Mouse (Mus musculus): Measurements from ENCODE around the gene Hsd11b2.

DNA sequence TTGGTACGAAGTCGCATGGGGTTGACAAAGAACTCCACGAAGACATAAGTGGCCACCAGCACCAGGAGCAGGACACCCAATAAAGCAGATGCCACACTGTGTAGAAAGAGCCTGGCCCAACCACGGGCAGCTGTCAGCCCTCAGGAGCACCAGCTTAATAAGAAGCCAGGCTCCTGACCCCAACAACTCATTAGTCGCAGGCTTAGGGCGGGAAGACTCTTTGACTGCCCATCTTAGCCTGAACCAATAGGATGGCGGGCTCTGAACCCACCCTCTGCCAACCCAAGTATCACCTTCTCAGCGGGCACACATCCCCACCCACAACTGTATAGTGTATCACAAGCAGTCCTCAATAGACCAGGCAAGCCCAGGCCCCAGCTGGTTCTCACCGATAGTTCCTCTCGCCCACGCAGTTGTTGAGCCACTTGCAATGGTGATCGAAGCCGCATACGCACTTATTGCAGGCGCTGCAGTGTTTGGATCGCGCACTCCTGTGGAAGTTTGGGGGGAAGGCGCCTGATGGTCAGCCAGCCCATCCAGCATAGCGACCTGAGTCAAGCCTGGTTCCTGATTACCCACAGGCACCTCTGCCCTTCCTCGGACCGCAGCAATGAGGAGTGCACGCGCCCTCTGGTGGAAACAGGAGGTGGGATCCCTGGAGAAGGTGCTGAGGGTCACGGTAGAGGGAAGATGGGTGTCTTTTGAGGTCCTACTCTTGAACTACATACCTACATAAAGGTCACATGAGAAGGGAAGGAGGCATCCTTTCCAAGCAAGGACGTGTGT is 41.7 kb upstream of the Hsd11b2 start:
- peak; percentile 64; the same call in 1 of the 2 replicates for TF ChIP-seq CTCF (IDR thresholded peaks at IDR 0.05; ENCODE audit: borderline replicate concordance, control insufficient read depth, extremely low read depth, insufficient read depth, low read length, poor library complexity)
- TF ChIP-seq POLR2A (IDR thresholded peaks at IDR 0.05; ENCODE audit: control insufficient read depth, extremely low read depth, insufficient read depth, low read length, poor library complexity), result no peak

All from thymus, adult 2 months (tissue).